Mouse (Mus musculus) cerebellum, postnatal 14 days (tissue): Measurements from ENCODE around the gene Evi2b.

ENCODE experiments used
- DNase-seq, 2 experiments: peaks; one replicate each; pipeline ENCODE4 v3.0.0; 2021; ENCODE audit warnings: mixed read lengths in 2 of 2

Gene Evi2b

GRCm38 (mm10) chr11:79521930-79522329 is 1.6 kb downstream of the Evi2b start:
- DNase-seq = no peak

GRCm38 (mm10) chr11:79520772-79521171 is 2.8 kb downstream of the Evi2b start:
- no peak for DNase-seq

- DNase-seq = no peak
Measured at GRCm38 (mm10) chr11:79519878-79520291, 3.7 kb downstream of the Evi2b start.

- no peak for DNase-seq
Measured at GRCm38 (mm10) chr11:79519299-79519698, 4.3 kb downstream of the Evi2b start.

- DNase-seq = no peak
Measured at GRCm38 (mm10) chr11:79515798-79516197, 7.8 kb downstream of the Evi2b start.

- DNase-seq = peak; percentile 19 to 23
Measured at GRCm38 (mm10) chr11:79515331-79515730, 8.2 kb downstream of the Evi2b start.

- no peak for DNase-seq
Measured at GRCm38 (mm10) chr11:79511970-79512369, 11.6 kb downstream of the Evi2b start.

- no peak for DNase-seq
Measured at GRCm38 (mm10) chr11:79504506-79504905, 19.1 kb downstream of the Evi2b start.

- DNase-seq = peak; percentile 14 to 18
Measured at GRCm38 (mm10) chr11:79503845-79504244, 19.7 kb downstream of the Evi2b start, which contains the start of gene Omg. TSS of gene Omg (minus strand) at chr11:79504084.

- DNase-seq = no peak
Measured at GRCm38 (mm10) chr11:79502917-79503316, 20.6 kb downstream of the Evi2b start.

GRCm38 (mm10) chr11:79494976-79495800 is 28.4 kb downstream of the Evi2b start:
- DNase-seq = peak in 1 of 2 experiments; percentile 19

- DNase-seq = no peak
Measured at GRCm38 (mm10) chr11:79484721-79485120, 38.8 kb downstream of the Evi2b start.

- no peak for DNase-seq
Measured at GRCm38 (mm10) chr11:79483876-79484528, 39.6 kb downstream of the Evi2b start.

- DNase-seq = no peak
Measured at GRCm38 (mm10) chr11:79483392-79483791, 40.2 kb downstream of the Evi2b start.

GRCm38 (mm10) chr11:79468097-79468496 is 55.5 kb downstream of the Evi2b start:
- no peak for DNase-seq
